In genomic region chr12:59265207-59265941, GRCm38 (mm10) we compare ENCODE assay signal across 8 mouse cellular contexts. TPM values are rescaled to one million over a fixed set of nuclear protein-coding genes. Genes with fewer than 3 reads are reported as not detected.
A peak's percentile ranks its signal among the peaks of the same experiment; 100 is the strongest.
DNase-seq lines count a peak whose midpoint lies in the region; ATAC-seq and TF ChIP-seq lines count a peak whose summit lies in the region.

No protein-coding gene starts in this region.

- no peak overlapping the region for H3K9ac ChIP-seq in embryonic facial prominence, embryonic 13.5 days
- peak overlapping the region; percentile 45 for H3K9ac ChIP-seq in hindbrain, embryonic 16.5 days (ENCODE audit: low read depth, low read length)
- H3K9ac ChIP-seq in limb, embryonic 14.5 days (ENCODE audit: low read depth, low read length, severe bottlenecking): no peak overlapping the region

- ATAC-seq in embryonic facial prominence, embryonic 13.5 days (ENCODE audit: insufficient number of reproducible peaks, insufficient read depth, low FRiP score, low TSS enrichment, low read depth): no peak
- ATAC-seq in hindbrain, embryonic 16.5 days: peak; percentile 87
- ATAC-seq in limb, embryonic 14.5 days (ENCODE audit: low FRiP score, low read depth): no peak; the same call in 1 of the 2 replicates

- 29% methylated on average over 15 of the region's 15 CpGs for WGBS in embryonic facial prominence, embryonic 13.5 days
- WGBS in hindbrain, embryonic 16.5 days: 30% methylated on average over 15 of the region's 15 CpGs
- 33% methylated on average over 15 of the region's 15 CpGs for WGBS in limb, embryonic 14.5 days

- no peaks in the 10 kb centered on the region for H3K27me3 ChIP-seq in embryonic facial prominence, embryonic 13.5 days
- H3K27me3 ChIP-seq in hindbrain, embryonic 16.5 days (replicated peaks; ENCODE audit: control insufficient read depth, insufficient read depth, low read length): no peaks in the 10 kb centered on the region
- H3K27me3 ChIP-seq in limb, embryonic 14.5 days (ENCODE audit: control insufficient read depth, insufficient read depth, low read length): no peaks in the 10 kb centered on the region

- TF ChIP-seq POLR2A in limb, embryonic 14.5 days (IDR thresholded peaks at IDR 0.05; ENCODE audit: borderline replicate concordance, extremely low read depth, insufficient read depth, insufficient read length): no peak

- H3K36me3 ChIP-seq in embryonic facial prominence, embryonic 13.5 days: no peaks in the 10 kb centered on the region
- no peaks in the 10 kb centered on the region for H3K36me3 ChIP-seq in hindbrain, embryonic 16.5 days (ENCODE audit: control insufficient read depth, insufficient read depth, low read length)
- H3K36me3 ChIP-seq in limb, embryonic 14.5 days (ENCODE audit: control insufficient read depth, insufficient read depth, low read length): no peaks in the 10 kb centered on the region

- H3K27ac ChIP-seq in embryonic facial prominence, embryonic 13.5 days: no peak overlapping the region
- H3K27ac ChIP-seq in hindbrain, embryonic 16.5 days (ENCODE audit: low read depth, low read length): peak overlapping the region; percentile 64; the same call in 1 of the 2 replicates
- no peak overlapping the region for H3K27ac ChIP-seq in limb, embryonic 14.5 days (replicated peaks; ENCODE audit: low read depth, low read length)

- no peaks in the 10 kb centered on the region for H3K9me3 ChIP-seq in embryonic facial prominence, embryonic 13.5 days
- no peaks in the 10 kb centered on the region for H3K9me3 ChIP-seq in hindbrain, embryonic 16.5 days (ENCODE audit: control insufficient read depth, low read length)
- no peaks in the 10 kb centered on the region for H3K9me3 ChIP-seq in limb, embryonic 14.5 days (ENCODE audit: control insufficient read depth, low read length)

- H3K4me3 ChIP-seq in embryonic facial prominence, embryonic 13.5 days: no peak overlapping the region
- peak overlapping the region; percentile 30 for H3K4me3 ChIP-seq in hindbrain, embryonic 16.5 days (ENCODE audit: low read length)
- no peak overlapping the region for H3K4me3 ChIP-seq in limb, embryonic 14.5 days (replicated peaks; ENCODE audit: low read length)

- H3K4me2 ChIP-seq in embryonic facial prominence, embryonic 13.5 days: peak overlapping the region; percentile 36; the same call in 1 of the 2 replicates
- peak overlapping the region; percentile 57 for H3K4me2 ChIP-seq in hindbrain, embryonic 16.5 days (ENCODE audit: low read length)
- peak overlapping the region; percentile 21; the same call in 1 of the 2 replicates for H3K4me2 ChIP-seq in limb, embryonic 14.5 days (replicated peaks; ENCODE audit: low read depth, low read length, severe bottlenecking)

- peaks cover 6% of the 10 kb centered on the region for H3K4me1 ChIP-seq in embryonic facial prominence, embryonic 13.5 days
- peaks cover 7% of the 10 kb centered on the region for H3K4me1 ChIP-seq in hindbrain, embryonic 16.5 days (ENCODE audit: control insufficient read depth, insufficient read depth, low read depth, low read length)
- peaks cover 4% of the 10 kb centered on the region; the same call in 1 of the 2 replicates for H3K4me1 ChIP-seq in limb, embryonic 14.5 days (ENCODE audit: control insufficient read depth, insufficient read depth, low read length)

- DNase-seq in adrenal gland, postnatal 14 days: peak; percentile 7
- DNase-seq in adrenal gland, adult 18-20 months (ENCODE audit: low spot score in 2 of 2): no peak
- DNase-seq in MN1 (ENCODE audit: low spot score): peak; percentile 8
- DNase-seq in limb, embryonic 14.5 days (ENCODE audit: low spot score): peak; percentile 54
- DNase-seq in right cerebral cortex, postnatal 4 days: peak; percentile 68
- no peak for DNase-seq in thymus, adult 18-20 months

RNA-seq across cellular contexts. Expression of gene Fbxo33, which starts 45.8 kb away (rescaled TPM):
- 26.1 and 29.1 TPM in 2 replicates for total RNA-seq in adrenal gland, postnatal 14 days (2021)
- total RNA-seq in adrenal gland, adult 18-20 months (2021): 10 to 100 TPM; 38.3 to 47.3 TPM
- 7.8 and 9.8 TPM in 2 replicates for polyA plus RNA-seq in embryonic facial prominence, embryonic 13.5 days (2015; fragmentation: Nextera tagmentation; extraction: Ambion mirVana)
- 3.9 and 5.1 TPM in 2 replicates for polyA plus RNA-seq in hindbrain, embryonic 16.5 days (2015; fragmentation: Nextera tagmentation; extraction: Ambion mirVana)
- polyA plus RNA-seq in limb, embryonic 14.5 days (2012; rRNA removed): 10.2 and 12.8 TPM in 2 replicates
- 10.5 and 11.0 TPM in 2 replicates for polyA plus RNA-seq in limb, embryonic 14.5 days (2014; fragmentation: Nextera tagmentation; extraction: Ambion mirVana)

Comparison
In these comparisons a context has a peak if more than half of its experiments do, and no peak if none do; other contexts are left out.
1. DNase-seq: peak in adrenal gland, postnatal 14 days (single experiment), MN1 (single experiment), limb, embryonic 14.5 days (single experiment) and right cerebral cortex, postnatal 4 days (single experiment); none in adrenal gland, adult 18-20 months (0 of 2) and thymus, adult 18-20 months (0 of 2).
2. Peak in every context shown above with its lines, with median percentiles within 50 percentile points of each other: H3K4me2 ChIP-seq.